Mouse (Mus musculus) lung, adult 18-20 months (tissue): ENCODE measurements at regions not wholly inside any gene's neighbourhood (a gene's known extent, or its start where the extent isn't known, plus 50 kb on each side); places are given as distances from the start of the nearest gene placed in this dataset.
A peak's percentile ranks its signal among the peaks of the same experiment; 100 is the strongest.

Source experiments
- DNase-seq, 2 experiments: peaks; one replicate each; pipeline ENCODE4 v3.0.0; 2022; ENCODE audit warnings: mixed read lengths in 2 of 2

- DNase-seq: no peak
These were observed 52.0 kb upstream of the Mgat5 start for GRCm38 (mm10) chr1:127152840-127153239.

- no peak for DNase-seq
These were observed 69.3 kb upstream of the Mgat5 start for GRCm38 (mm10) chr1:127135521-127135920.

- no peak for DNase-seq
These were observed 72.9 kb upstream of the Mgat5 start for GRCm38 (mm10) chr1:127131871-127132270.

- DNase-seq: no peak
These were observed 80.0 kb upstream of the Mgat5 start for GRCm38 (mm10) chr1:127124862-127125261.

- no peak for DNase-seq
These were observed 86.8 kb upstream of the Mgat5 start for GRCm38 (mm10) chr1:127118019-127118418.

GRCm38 (mm10) chr1:127107485-127107884 lies 97.3 kb upstream of the Mgat5 start:
- DNase-seq: no peak

GRCm38 (mm10) chr1:127105861-127106260 lies 99.0 kb upstream of the Mgat5 start:
- DNase-seq: no peak

- peak; percentile 10 to 33 for DNase-seq
These were observed 101.2 kb upstream of the Mgat5 start for GRCm38 (mm10) chr1:127103664-127104063.

GRCm38 (mm10) chr1:127098871-127099420 lies 105.9 kb upstream of the Mgat5 start:
- no peak for DNase-seq

- DNase-seq: no peak
These were observed 117.2 kb upstream of the Mgat5 start for GRCm38 (mm10) chr1:127087616-127088015.

- DNase-seq: no peak
These were observed 118.8 kb upstream of the Mgat5 start for GRCm38 (mm10) chr1:127085988-127086387.

- DNase-seq: no peak
These were observed 121.0 kb upstream of the Mgat5 start for GRCm38 (mm10) chr1:127083761-127084308.

- no peak for DNase-seq
These were observed 125.8 kb upstream of the Mgat5 start for GRCm38 (mm10) chr1:127079012-127079411.

GRCm38 (mm10) chr1:127062430-127062829 lies 142.4 kb upstream of the Mgat5 start:
- DNase-seq: no peak

- no peak for DNase-seq
These were observed 158.9 kb upstream of the Mgat5 start for GRCm38 (mm10) chr1:127045711-127046420.

- no peak for DNase-seq
These were observed 170.1 kb upstream of the Mgat5 start for GRCm38 (mm10) chr1:127034748-127035147.

GRCm38 (mm10) chr1:127031563-127031962 lies 173.3 kb upstream of the Mgat5 start:
- DNase-seq: no peak

- DNase-seq: no peak
These were observed 175.8 kb upstream of the Mgat5 start for GRCm38 (mm10) chr1:127028872-127029497.

- DNase-seq: no peak
These were observed 181.7 kb upstream of the Mgat5 start for GRCm38 (mm10) chr1:127023100-127023499.

GRCm38 (mm10) chr1:127017698-127018097 lies 187.1 kb upstream of the Nckap5 start:
- DNase-seq: peak in 1 of 2 experiments; percentile 5

GRCm38 (mm10) chr1:127015894-127016245 lies 185.3 kb upstream of the Nckap5 start:
- DNase-seq: no peak

- DNase-seq: no peak
These were observed 184.7 kb upstream of the Nckap5 start for GRCm38 (mm10) chr1:127015042-127015893.

- peak in 1 of 2 experiments; percentile 18 for DNase-seq
These were observed 181.3 kb upstream of the Nckap5 start for GRCm38 (mm10) chr1:127011901-127012300.
